Mouse (Mus musculus) lung, embryonic 14.5 days (tissue): ENCODE data around the gene Gsg1l. TPM values are rescaled to one million over a fixed set of nuclear protein-coding genes. Genes with fewer than 3 reads are reported as not detected.
A peak's percentile ranks its signal among the peaks of the same experiment; 100 is the strongest.

Experiments
- ATAC-seq: fragments of 200-750 bp; cut with Nextera tagmentation; 2 replicates; pipeline ENCODE4 v1.8.0; 2017; ENCODE audit warnings: mild to moderate bottlenecking, moderate TSS enrichment, moderate library complexity; ENCODE audit not compliant: insufficient read depth
- DNase-seq: peaks from one replicate; pipeline ENCODE4 v3.0.0-alpha.2; 2015
- H3K27ac ChIP-seq: fragments of 300-500 bp; sonication (generic); 2 replicates; pipeline ENCODE4 v1.5.1; 2014; ENCODE audit warnings: low read depth, mild to moderate bottlenecking, moderate library complexity
- H3K27me3 ChIP-seq: fragments of 300-500 bp; sonication (generic); 2 replicates; pipeline ENCODE4 v1.6.1; 2014; ENCODE audit warnings: low read length, control low read depth; ENCODE audit not compliant: insufficient read depth
- H3K36me3 ChIP-seq: fragments of 300-500 bp; sonication (generic); 2 replicates; pipeline ENCODE4 v1.6.1; 2014; ENCODE audit warnings: control low read depth; ENCODE audit not compliant: insufficient read depth
- H3K4me1 ChIP-seq: fragments of 300-500 bp; sonication (generic); 2 replicates; pipeline ENCODE4 v1.6.1; 2014; ENCODE audit warnings: antibody characterized with exemption, control low read depth; ENCODE audit not compliant: insufficient read depth
- H3K4me2 ChIP-seq: fragments of 300-500 bp; sonication (generic); 2 replicates; pipeline ENCODE4 v1.6.1; 2014; ENCODE audit warnings: mild to moderate bottlenecking
- H3K4me3 ChIP-seq: fragments of 300-500 bp; sonication (generic); 2 replicates; pipeline ENCODE4 v1.5.1; 2014; ENCODE audit warnings: low read depth, low read length
- H3K9ac ChIP-seq: fragments of 300-500 bp; sonication (generic); 2 replicates; pipeline ENCODE4 v1.6.1; 2014
- H3K9me3 ChIP-seq: fragments of 300-500 bp; sonication (generic); 2 replicates; pipeline ENCODE4 v1.6.1; 2016; ENCODE audit warnings: low read depth, low read length, control low read depth
- CTCF ChIP-seq: IDR thresholded peaks from 2 replicates; pipeline ENCODE4 v1.5.1; 2016; ENCODE audit warnings: antibody characterized with exemption, low read depth
- WGBS: fragments of 180-500 bp; shearing (Covaris S2); extraction: QIAGEN DNeasy Blood & Tissue Kit; methylation state at CpG from one replicate; pipeline ENCODE4 v1.1.7; 2014; 5-methylcytosine and 5-hydroxymethylcytosine counted together
- polyA plus RNA-seq: library from polyadenylated mRNA; unstranded; fragments of >200 nt; fragmentation: Nextera tagmentation; extraction: Ambion mirVana; gene quantifications from 2 replicates; pipeline ENCODE4 v1.2.1, GENCODE M21; 2014

Gene Gsg1l
- 3.2 and 3.3 TPM in 2 replicates for polyA plus RNA-seq

DNA sequence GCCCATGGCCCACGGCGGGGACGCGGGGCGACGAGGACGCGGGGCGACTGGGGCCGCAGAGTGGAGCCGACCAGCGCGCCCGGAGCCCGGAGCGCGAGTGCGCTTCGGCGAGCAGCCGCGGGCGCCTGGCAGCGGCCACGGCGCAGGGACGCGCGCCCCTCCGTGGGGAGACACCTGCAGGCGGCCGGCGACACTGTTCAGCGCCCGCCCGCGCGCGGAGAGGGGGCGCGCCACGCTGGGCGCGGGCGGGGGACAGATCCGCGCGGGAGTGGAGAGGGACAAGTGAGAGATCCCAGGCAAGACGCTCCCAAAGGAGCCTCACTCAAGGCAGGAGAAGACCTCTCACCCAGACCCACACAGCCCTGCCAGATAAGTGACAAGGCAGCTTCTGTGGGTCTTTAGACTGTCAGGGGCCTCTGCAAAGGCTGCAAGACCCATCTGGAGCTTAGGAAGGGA lies at the start of gene Gsg1l:
Gene Gsg1l (minus strand): TSS at position 126 of the 456 bp plus-strand sequence.
- Histone ChIP-seq H3K9ac (peak within 1 kb of the TSS; percentile 56), H3K27ac (no peak within 1 kb of the TSS), H3K36me3 (no peaks in the 10 kb centered on the region), H3K4me1 (no peaks in the 10 kb centered on the region), H3K27me3 (peaks cover 53% of the 10 kb centered on the region), H3K9me3 (no peaks in the 10 kb centered on the region), H3K4me2 (peak within 1 kb of the TSS; percentile 97), H3K4me3 (peak within 1 kb of the TSS; percentile 58)
- peak; percentile 36 for DNase-seq
- TF ChIP-seq CTCF = no peak
- peak; percentile 26; the same call in 1 of the 2 replicates for ATAC-seq
- under 1% methylated on average over 46 of the region's 49 CpGs for WGBS

DNA sequence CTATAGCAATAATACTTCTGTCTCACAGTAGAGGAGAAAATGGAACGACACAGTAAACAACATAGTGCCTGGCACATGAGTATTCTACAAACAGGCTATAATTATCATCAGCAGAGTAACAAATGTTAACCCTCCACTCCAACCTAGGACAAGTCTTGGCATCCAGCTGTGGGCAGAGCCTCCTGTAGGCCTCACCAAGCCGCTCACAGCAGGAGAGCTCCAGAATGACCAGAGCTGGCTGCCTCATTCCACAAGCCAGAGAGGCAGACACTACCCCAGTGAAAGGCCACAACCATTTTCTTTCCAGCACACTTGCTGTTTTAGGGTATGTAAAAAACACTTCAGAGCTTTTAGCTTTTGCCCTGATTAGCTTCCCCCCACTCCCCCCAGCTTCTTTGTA lies 45.5 kb upstream of the Gsg1l start:
- Histone ChIP-seq H3K27me3 (no peaks in the 10 kb centered on the region), H3K9me3 (no peaks in the 10 kb centered on the region), H3K4me3 (no peak overlapping the region), H3K27ac (no peak overlapping the region), H3K36me3 (peaks cover 76% of the 10 kb centered on the region), H3K4me1 (no peaks in the 10 kb centered on the region), H3K9ac (no peak overlapping the region), H3K4me2 (no peak overlapping the region)
- DNase-seq = no peak
- TF ChIP-seq CTCF = no peak
- no peak for ATAC-seq
- WGBS = 81% methylated on average over 2 of the region's 2 CpGs

DNA sequence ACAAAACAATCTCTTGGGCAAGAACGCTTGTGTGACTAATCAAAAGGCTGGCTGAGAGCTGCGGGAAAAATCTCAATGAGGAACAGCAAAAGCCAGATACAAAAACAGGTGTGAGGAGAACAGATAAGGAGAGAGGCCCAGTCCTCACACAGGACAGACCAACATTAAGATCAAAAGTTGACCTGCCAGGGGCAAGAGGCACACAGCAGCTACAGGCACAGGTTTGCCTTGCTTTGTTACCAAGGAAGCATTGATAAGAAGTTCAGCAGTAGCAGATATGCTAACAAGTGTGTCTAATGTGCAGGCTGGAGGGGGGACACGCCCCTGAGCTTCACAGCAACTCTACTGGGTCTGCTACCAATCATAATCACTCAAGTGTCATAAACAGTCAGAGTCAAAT lies 44.3 kb upstream of the Gsg1l start:
- Histone ChIP-seq H3K27me3 (no peaks in the 10 kb centered on the region), H3K4me3 (no peak overlapping the region), H3K9ac (no peak overlapping the region), H3K9me3 (no peaks in the 10 kb centered on the region), H3K4me2 (no peak overlapping the region), H3K36me3 (peaks cover 77% of the 10 kb centered on the region), H3K4me1 (no peaks in the 10 kb centered on the region), H3K27ac (no peak overlapping the region)
- WGBS = 46% methylated on average over 3 of the region's 3 CpGs
- no peak for TF ChIP-seq CTCF
- ATAC-seq (no peak), DNase-seq (no peak)

DNA sequence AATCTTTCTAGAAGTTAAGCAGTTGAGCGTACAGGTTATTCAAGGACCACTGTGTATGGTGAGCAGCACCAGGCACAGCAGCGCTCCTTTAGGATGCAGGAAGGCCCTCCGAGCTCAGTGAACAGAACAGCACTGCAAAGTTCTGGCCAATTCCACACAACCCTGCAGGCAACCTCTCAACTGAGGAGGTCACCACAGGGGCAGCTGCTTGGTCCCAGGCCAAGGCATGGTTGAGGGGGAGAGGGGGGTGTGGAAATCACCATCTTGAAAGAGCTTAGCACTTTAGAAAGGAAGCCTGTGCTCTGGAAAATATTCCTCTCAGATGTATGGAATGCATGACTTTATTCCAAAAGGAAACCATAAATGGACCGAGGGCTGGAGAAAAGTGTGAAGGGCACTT lies 39.3 kb upstream of the Gsg1l start:
- no peak overlapping the region for H3K27ac ChIP-seq
- no peaks in the 10 kb centered on the region for H3K9me3 ChIP-seq
- no peaks in the 10 kb centered on the region for H3K27me3 ChIP-seq
- H3K36me3 ChIP-seq = peaks cover 70% of the 10 kb centered on the region
- ATAC-seq (peak; percentile 35; the same call in 1 of the 2 replicates), DNase-seq (peak; percentile 32)
- WGBS = 84% methylated on average over 4 of the region's 4 CpGs
- no peaks in the 10 kb centered on the region for H3K4me1 ChIP-seq
- H3K9ac ChIP-seq = no peak overlapping the region
- no peak overlapping the region for H3K4me2 ChIP-seq
- TF ChIP-seq CTCF = no peak
- no peak overlapping the region for H3K4me3 ChIP-seq

DNA sequence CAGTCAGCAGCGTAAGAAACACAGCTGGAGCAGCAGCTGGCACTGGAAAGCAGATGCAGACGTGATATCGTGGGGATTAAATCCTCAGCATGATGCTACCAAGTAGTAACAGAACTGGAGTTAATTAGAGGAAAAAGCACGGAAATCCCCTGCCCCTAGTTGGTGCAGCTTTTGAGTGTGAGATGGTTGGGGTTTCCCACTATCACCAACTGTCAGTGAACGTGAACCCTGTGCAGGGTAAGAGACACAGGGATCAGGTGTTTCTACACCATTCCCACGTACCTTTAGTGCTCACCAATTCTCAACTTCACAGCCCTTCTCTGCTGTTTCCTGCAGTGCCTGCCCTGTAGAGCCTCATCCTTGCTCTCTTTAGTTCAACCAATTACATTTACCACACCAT lies 37.6 kb upstream of the Gsg1l start:
- whole genome bisulfite sequencing = 81% methylated on average over 6 of the region's 6 CpGs
- H3K4me2 ChIP-seq = no peak overlapping the region
- no peak overlapping the region for H3K4me3 ChIP-seq
- H3K9ac ChIP-seq = no peak overlapping the region
- H3K27me3 ChIP-seq = no peaks in the 10 kb centered on the region
- no peaks in the 10 kb centered on the region for H3K9me3 ChIP-seq
- TF ChIP-seq CTCF = no peak
- no peak overlapping the region for H3K27ac ChIP-seq
- peaks cover 78% of the 10 kb centered on the region for H3K36me3 ChIP-seq
- ATAC-seq = no peak
- no peaks in the 10 kb centered on the region for H3K4me1 ChIP-seq
- no peak for DNase-seq

DNA sequence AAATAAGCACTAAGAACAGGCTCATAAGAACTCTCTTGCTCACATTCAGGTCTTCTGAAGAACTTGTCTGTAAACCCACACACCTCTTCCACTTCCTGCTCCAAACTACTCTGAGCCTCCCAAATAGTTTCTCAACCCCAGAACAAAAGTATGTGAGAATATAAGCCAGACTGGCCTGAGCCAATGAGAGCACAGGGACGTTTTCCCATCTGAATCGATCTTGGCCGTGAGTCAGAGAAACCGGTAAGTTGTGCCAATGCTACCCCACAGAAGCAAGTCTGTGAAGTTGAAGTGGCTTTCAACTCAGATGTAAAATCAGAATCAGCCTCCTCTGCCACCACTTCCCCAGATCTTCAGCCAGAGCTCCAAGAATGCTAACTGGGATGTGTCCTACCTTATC lies 31.1 kb upstream of the Gsg1l start:
- WGBS = 65% methylated on average over 4 of the region's 4 CpGs
- TF ChIP-seq CTCF = no peak
- Histone ChIP-seq H3K4me1 (no peaks in the 10 kb centered on the region), H3K27me3 (no peaks in the 10 kb centered on the region), H3K4me3 (no peak overlapping the region), H3K27ac (no peak overlapping the region), H3K9ac (no peak overlapping the region), H3K9me3 (no peaks in the 10 kb centered on the region), H3K36me3 (peaks cover 74% of the 10 kb centered on the region), H3K4me2 (no peak overlapping the region)
- peak; percentile 11 for DNase-seq
- ATAC-seq = no peak

DNA sequence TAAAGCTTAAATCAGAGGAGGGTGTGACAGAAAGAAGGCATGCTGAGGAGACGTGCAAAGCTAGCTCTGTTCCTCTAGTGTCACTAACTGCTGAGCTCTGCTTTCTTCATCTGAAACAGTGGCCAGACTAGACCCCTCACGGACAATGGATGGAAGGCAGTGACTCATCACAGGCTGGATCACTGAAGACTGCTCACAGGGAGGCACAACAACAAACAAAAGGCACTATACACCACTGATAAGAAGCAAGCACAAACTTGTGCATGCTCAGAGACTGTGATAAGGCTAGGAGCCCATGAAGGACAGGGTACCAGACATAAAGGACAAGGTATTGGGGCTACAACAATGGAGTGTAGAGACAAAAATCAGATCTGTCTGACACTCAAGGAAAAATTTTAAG lies 29.0 kb upstream of the Gsg1l start:
- Histone ChIP-seq H3K36me3 (peaks cover 86% of the 10 kb centered on the region), H3K27me3 (no peaks in the 10 kb centered on the region), H3K4me1 (no peaks in the 10 kb centered on the region), H3K4me3 (no peak overlapping the region), H3K27ac (no peak overlapping the region), H3K4me2 (no peak overlapping the region), H3K9ac (no peak overlapping the region), H3K9me3 (no peaks in the 10 kb centered on the region)
- no peak for TF ChIP-seq CTCF
- ATAC-seq = no peak
- no peak for DNase-seq
- WGBS = 76% methylated on average over 2 of the region's 2 CpGs

DNA sequence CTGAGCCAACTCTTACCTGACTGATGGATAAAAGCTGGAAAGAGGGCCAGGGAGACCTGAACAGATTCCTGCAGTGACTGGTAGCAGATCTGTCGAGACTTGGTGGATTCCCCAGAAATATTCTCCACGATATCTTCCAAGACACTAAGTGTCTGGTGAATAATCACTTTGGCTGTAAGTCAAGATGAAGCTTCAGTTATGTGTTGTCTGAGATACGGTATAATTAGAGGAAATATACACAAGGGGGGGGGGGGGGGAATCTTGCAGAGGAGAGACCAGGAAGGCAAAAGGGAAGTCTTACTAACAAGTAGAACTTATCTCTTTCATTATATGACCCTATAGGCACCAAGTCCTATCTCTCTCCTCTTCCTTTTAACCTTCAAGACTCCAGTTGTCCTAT lies 27.7 kb upstream of the Gsg1l start:
- H3K36me3 ChIP-seq = peaks cover 87% of the 10 kb centered on the region
- peak; percentile 29 for DNase-seq
- no peaks in the 10 kb centered on the region for H3K27me3 ChIP-seq
- ATAC-seq = no peak
- H3K9me3 ChIP-seq = no peaks in the 10 kb centered on the region
- no peak overlapping the region for H3K27ac ChIP-seq
- no peak overlapping the region for H3K4me3 ChIP-seq
- H3K9ac ChIP-seq = no peak overlapping the region
- H3K4me2 ChIP-seq = no peak overlapping the region
- TF ChIP-seq CTCF = no peak
- no peaks in the 10 kb centered on the region for H3K4me1 ChIP-seq
- WGBS = 61% methylated on average over 3 of the region's 3 CpGs
